Mouse (Mus musculus) erythroblast, embryonic 14.5 days (primary cell): ENCODE measurements around the gene Fam166a.

Experiments used
- GATA1 ChIP-seq: IDR thresholded peaks from 2 replicates; pipeline ENCODE4 v1.6.1; 2012; ENCODE audit warnings: low read length, inconsistent platforms, mixed read lengths
- TAL1 ChIP-seq: IDR thresholded peaks from 3 replicates; pipeline ENCODE4 v1.6.1; 2012; ENCODE audit warnings: low read length, inconsistent platforms, mixed read lengths

GRCm38 (mm10) chr2:25255284-25255779, 36.8 kb downstream of the Fam166a start, which contains the start of gene Tmem203:
- no peak for TF ChIP-seq GATA1
- TF ChIP-seq TAL1 = no peak
